Mouse (Mus musculus) adrenal gland (tissue): ENCODE measurements around the gene Tia1.

ENCODE experiments used
- intact Hi-C: fragments of 180-260 bp; cut with DNase I; formaldehyde crosslinking; loops from one replicate; pipeline ENCODE4 v1.15.1; 2025

Tia1 gene

DNA sequence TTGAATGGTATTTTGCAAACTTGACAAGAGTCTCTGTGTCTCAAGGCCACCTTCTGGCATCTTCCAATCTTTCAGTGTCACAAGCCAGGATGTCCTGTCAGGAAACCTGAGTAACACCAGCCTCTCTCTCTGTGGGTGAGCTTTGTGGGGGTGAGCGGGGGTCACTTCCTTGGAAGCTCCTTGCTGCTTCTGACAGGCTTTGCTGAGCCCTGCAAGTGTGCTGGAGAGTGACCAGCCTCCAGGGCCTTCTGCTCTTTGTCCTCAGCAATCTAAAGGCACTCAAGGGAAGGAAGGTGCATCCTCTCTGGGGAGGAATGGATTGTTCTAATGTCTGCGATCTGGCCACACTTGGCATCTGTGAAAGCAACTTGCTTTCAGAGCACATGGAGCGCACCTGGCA, 75.3 kb downstream of the Tia1 start:
- intact Hi-C loops, result no loop called here

- intact Hi-C loops, result no loop called here
Measured at GRCm38 (mm10) chr6:86479816-86480188, 75.8 kb downstream of the Tia1 start.

DNA sequence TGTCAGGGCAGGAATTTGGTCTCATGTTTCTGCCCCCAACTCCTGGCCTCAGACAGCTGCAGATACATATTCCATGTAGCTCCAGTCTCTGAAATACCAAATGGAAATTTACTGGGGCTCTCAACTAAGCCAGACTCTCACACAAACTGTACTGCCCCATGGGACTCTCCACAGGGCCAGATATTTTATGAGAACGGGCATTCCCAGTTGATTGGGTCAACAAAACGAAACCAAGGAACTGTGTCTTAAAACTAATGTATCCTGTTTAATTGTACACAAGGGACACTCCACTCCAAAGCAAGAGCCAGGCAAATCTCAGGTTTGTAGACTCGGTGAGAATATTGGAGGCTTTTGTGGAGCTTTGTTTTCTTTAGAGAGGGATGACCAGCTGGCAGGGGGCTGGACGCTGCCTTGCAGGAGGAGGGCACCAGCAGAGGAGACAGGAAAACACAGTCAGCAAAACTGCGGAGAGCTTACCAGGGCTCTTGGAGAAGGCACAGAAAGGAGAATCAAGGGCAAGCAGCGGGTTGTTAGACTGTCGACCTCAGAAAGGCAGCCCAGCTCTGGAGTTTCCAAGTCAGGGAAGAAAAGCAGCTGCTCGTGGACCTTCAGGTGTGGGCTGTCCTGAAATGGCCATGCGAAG, 76.3 kb downstream of the Tia1 start:
- intact Hi-C loops, result no loop called here

GRCm38 (mm10) chr6:86481871-86482270, 77.9 kb downstream of the Tia1 start:
- intact Hi-C loops, result no loop called here
